Mouse (Mus musculus): ENCODE results near the gene Iqschfp. TPM values are rescaled to one million over a fixed set of nuclear protein-coding genes. Genes with fewer than 3 reads are reported as not detected.

Gene Iqschfp
- total RNA-seq, 1 experiment from 2014 or later, result not detected

- no peak for DNase-seq
These were observed 542.9 kb downstream of the Iqschfp start for GRCm38 (mm10) chr3:68434897-68435296.

- no peak for DNase-seq
These were observed 556.4 kb downstream of the Iqschfp start for GRCm38 (mm10) chr3:68448480-68448879.

- DNase-seq, result no peak
These were observed 559.6 kb downstream of the Iqschfp start for GRCm38 (mm10) chr3:68451634-68452033.

GRCm38 (mm10) chr3:68453266-68453665 lies 561.2 kb downstream of the Iqschfp start:
- DNase-seq, result no peak

GRCm38 (mm10) chr3:68453719-68454455 lies 561.9 kb downstream of the Iqschfp start:
- DNase-seq, result no peak

- DNase-seq, result no peak
These were observed 574.6 kb downstream of the Iqschfp start for GRCm38 (mm10) chr3:68466643-68467042.

GRCm38 (mm10) chr3:68467941-68468687 lies 576.1 kb downstream of the Iqschfp start:
- DNase-seq, result peak; percentile 7

GRCm38 (mm10) chr3:68469643-68470042 lies 577.6 kb downstream of the Iqschfp start:
- no peak for DNase-seq

- DNase-seq, result no peak
These were observed 578.0 kb downstream of the Iqschfp start for GRCm38 (mm10) chr3:68470061-68470460.

GRCm38 (mm10) chr3:68470622-68471021 lies 578.6 kb downstream of the Iqschfp start:
- no peak for DNase-seq

GRCm38 (mm10) chr3:68476336-68476735 lies 584.3 kb downstream of the Iqschfp start:
- no peak for DNase-seq

GRCm38 (mm10) chr3:68477478-68477877 lies 585.4 kb downstream of the Iqschfp start:
- DNase-seq, result no peak

GRCm38 (mm10) chr3:68479266-68479665 lies 587.2 kb downstream of the Iqschfp start:
- no peak for DNase-seq

- no peak for DNase-seq
These were observed 591.5 kb downstream of the Iqschfp start for GRCm38 (mm10) chr3:68483517-68483916.

- no peak for DNase-seq
These were observed 592.0 kb downstream of the Iqschfp start for GRCm38 (mm10) chr3:68484021-68484420.

- DNase-seq, result no peak
These were observed 592.5 kb downstream of the Iqschfp start for GRCm38 (mm10) chr3:68484561-68484960.

- no peak for DNase-seq
These were observed 595.6 kb downstream of the Iqschfp start for GRCm38 (mm10) chr3:68487621-68488020.

GRCm38 (mm10) chr3:68488316-68488715 lies 596.3 kb downstream of the Iqschfp start:
- DNase-seq, result no peak

GRCm38 (mm10) chr3:68491516-68491915 lies 599.5 kb downstream of the Iqschfp start:
- no peak for DNase-seq

- DNase-seq, result no peak
These were observed 600.0 kb downstream of the Iqschfp start for GRCm38 (mm10) chr3:68492066-68492465.

- no peak for DNase-seq
These were observed 600.5 kb downstream of the Iqschfp start for GRCm38 (mm10) chr3:68492513-68492912.

- no peak for DNase-seq
These were observed 601.1 kb downstream of the Iqschfp start for GRCm38 (mm10) chr3:68493170-68493585.

- DNase-seq, result peak; percentile 84
These were observed 601.7 kb downstream of the Iqschfp start for GRCm38 (mm10) chr3:68493586-68494295.

All from adrenal gland, postnatal 25 days (tissue).